In the genomic region with DNA sequence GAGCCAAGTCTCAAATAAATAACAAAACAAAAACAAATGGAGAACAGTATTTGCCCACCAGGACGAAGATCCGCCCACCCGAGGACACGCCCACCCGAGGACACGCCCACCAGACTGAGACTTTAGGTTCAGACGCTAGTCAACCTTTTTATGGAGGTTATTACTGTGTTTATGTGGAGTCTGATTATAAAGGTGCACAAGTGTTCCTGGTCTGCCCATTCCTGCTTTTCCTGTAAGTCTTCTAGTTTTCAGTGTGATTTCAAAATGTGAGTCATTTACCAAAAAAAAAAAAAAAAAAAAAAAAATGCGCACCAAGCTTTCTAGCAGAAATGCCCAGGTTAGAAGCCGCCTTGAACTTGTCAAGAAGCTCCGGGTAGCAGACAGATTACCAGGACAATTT, we compare ENCODE assay signal across 11 mouse cellular contexts. TPM values are rescaled to one million over a fixed set of nuclear protein-coding genes. Genes with fewer than 3 reads are reported as not detected.
DNase-seq lines count a peak whose midpoint lies in the region; ATAC-seq and TF ChIP-seq lines count a peak whose summit lies in the region.
"Had no signal": no experiment of that assay in that cellular context is flagged by ENCODE, and none has a peak within 500 bp of the region (broad histone marks: within the 10 kb centered on the region; RNA-seq: fewer than 3 reads in every experiment).

No protein-coding gene starts in this region.

- no peak for TF ChIP-seq CTCF in heart, adult 2 months (IDR thresholded peaks at IDR 0.05)

- H3K4me2 ChIP-seq in liver, embryonic 11.5 days = no peak overlapping the region
- H3K4me2 ChIP-seq in myocyte (ENCODE audit: low read depth) = peak overlapping the region; percentile 69

- no peaks in the 10 kb centered on the region for H3K9me3 ChIP-seq in liver, embryonic 11.5 days (ENCODE audit: control insufficient read depth, low read length)

- intact Hi-C loops in heart, adult 2 months (cut with DNase I) = no loop called here
- intact Hi-C loops in heart, postnatal 25 days (cut with DNase I) = no loop called here

- TF ChIP-seq POLR2A in heart, adult 2 months (IDR thresholded peaks at IDR 0.05; ENCODE audit: insufficient read depth, low read depth, low read length) = no peak
- TF ChIP-seq POLR2A in myocyte (IDR thresholded peaks at IDR 0.05; ENCODE audit: insufficient read length, low read depth) = no peak

- ATAC-seq in liver, embryonic 11.5 days (replicated peaks; ENCODE audit: low FRiP score) = no peak

- no peaks in the 10 kb centered on the region; the same call in 1 of the 2 replicates for H3K79me2 ChIP-seq in heart, adult 2 months (replicated peaks; ENCODE audit: control insufficient read depth, insufficient read depth, low read length)
- no peaks in the 10 kb centered on the region for H3K79me2 ChIP-seq in myocyte (ENCODE audit: control insufficient read depth, insufficient read depth)

- no peak for DNase-seq in heart, adult 2 months
- no peak for DNase-seq in heart, postnatal 25 days (ENCODE audit: low spot score)
- peak; percentile 63 for DNase-seq in liver
- DNase-seq in liver, embryonic 11.5 days (ENCODE audit: low spot score) = no peak
- no peak for DNase-seq in gastrocnemius, adult 18-20 months (ENCODE audit: low spot score)
- DNase-seq in left cerebral cortex, adult 11 months (ENCODE audit: low spot score) = no peak
- DNase-seq: cerebellum, adult 11-12 months; kidney, postnatal 14 days; left cerebral cortex, postnatal 4 days had no signal

- no peaks in the 10 kb centered on the region for H3K27me3 ChIP-seq in heart, adult 2 months (ENCODE audit: control insufficient read depth, insufficient read depth, low read length)
- no peaks in the 10 kb centered on the region; the same call in 1 of the 2 replicates for H3K27me3 ChIP-seq in liver, embryonic 11.5 days (replicated peaks; ENCODE audit: control insufficient read depth, insufficient read depth, low read length)
- no peaks in the 10 kb centered on the region for H3K27me3 ChIP-seq in myocyte (ENCODE audit: control insufficient read depth, insufficient read depth, insufficient read length)

- H3ac ChIP-seq in myocyte (ENCODE audit: control insufficient read depth, insufficient read length) = no peak overlapping the region

- 38% methylated on average over 10 of the region's 10 CpGs for WGBS in heart, adult 2 months
- WGBS in liver, embryonic 11.5 days = 21% methylated on average over 10 of the region's 10 CpGs

- H3K36me3 ChIP-seq in heart, adult 2 months (ENCODE audit: control insufficient read depth, insufficient read depth, low read length) = no peaks in the 10 kb centered on the region; the same call in 1 of the 2 replicates
- H3K36me3 ChIP-seq in liver, embryonic 11.5 days (ENCODE audit: control insufficient read depth, insufficient read depth, low read length) = no peaks in the 10 kb centered on the region
- H3K36me3 ChIP-seq in myocyte (ENCODE audit: control insufficient read depth, insufficient read depth) = no peaks in the 10 kb centered on the region

- H3K27ac ChIP-seq in heart, adult 2 months = peak overlapping the region; percentile 54; the same call in 1 of the 2 replicates
- H3K27ac ChIP-seq in liver, embryonic 11.5 days (ENCODE audit: low read depth, low read length) = no peak overlapping the region
- H3K27ac ChIP-seq in brown adipose tissue, adult 24 weeks (replicated peaks; ENCODE audit: low read depth, low read length) = peak overlapping the region; percentile 63; the same call in 1 of the 2 replicates

- H3K9ac ChIP-seq in heart, adult 2 months (ENCODE audit: low read depth, low read length) = no peak overlapping the region
- H3K9ac ChIP-seq in liver, embryonic 11.5 days (ENCODE audit: low read depth, low read length) = no peak overlapping the region

- TF ChIP-seq EP300 in heart, adult 2 months (IDR thresholded peaks at IDR 0.05; ENCODE audit: insufficient read depth, low read depth, low read length) = no peak

- H3K4me3 ChIP-seq in heart, adult 2 months = no peak overlapping the region
- no peak overlapping the region for H3K4me3 ChIP-seq in liver, embryonic 11.5 days (ENCODE audit: low read depth, low read length)
- H3K4me3 ChIP-seq in brown adipose tissue, adult 24 weeks (ENCODE audit: insufficient read depth, low read depth, low read length) = no peak overlapping the region
- no peak overlapping the region for H3K4me3 ChIP-seq in myocyte

- H3K4me1 ChIP-seq in heart, adult 2 months (ENCODE audit: control insufficient read depth, insufficient read depth, low read length) = peaks cover 12% of the 10 kb centered on the region
- peaks cover 13% of the 10 kb centered on the region for H3K4me1 ChIP-seq in liver, embryonic 11.5 days (replicated peaks; ENCODE audit: control insufficient read depth, insufficient read depth, low read length)
- peaks cover 16% of the 10 kb centered on the region for H3K4me1 ChIP-seq in brown adipose tissue, adult 24 weeks (ENCODE audit: control insufficient read depth, insufficient read depth, insufficient read length, low read length)

TF ChIP-seq in myocyte, 11 proteins besides CTCF, POLR2A, EP300 and RAD21:
- TF ChIP-seq USF1 (IDR thresholded peaks at IDR 0.05; ENCODE audit: low read depth) = no peak
- no peak for TF ChIP-seq SRF (IDR thresholded peaks at IDR 0.05; ENCODE audit: control insufficient read depth, insufficient read length, low read depth)
- no peak for TF ChIP-seq MAX (IDR thresholded peaks at IDR 0.05; ENCODE audit: low read depth)
- no peak for TF ChIP-seq TCF3 (IDR thresholded peaks at IDR 0.05; ENCODE audit: insufficient read length, low read depth)
- TF ChIP-seq MYOG (IDR thresholded peaks at IDR 0.05; ENCODE audit: control insufficient read depth in 1 of 3, insufficient read depth in 1 of 3, insufficient read length in 2 of 3, low read depth in 2 of 3) = no peak
- no peak for TF ChIP-seq REST (IDR thresholded peaks at IDR 0.05; ENCODE audit: insufficient read depth, insufficient read length)
- TF ChIP-seq POLR2AphosphoS2 (IDR thresholded peaks at IDR 0.05; ENCODE audit: insufficient read length, low read depth) = no peak
- no peak for TF ChIP-seq CEBPB (IDR thresholded peaks at IDR 0.05; ENCODE audit: insufficient read depth, poor library complexity, severe bottlenecking)
- no peak for TF ChIP-seq E2F4 (IDR thresholded peaks at IDR 0.05; ENCODE audit: insufficient read depth)
- TF ChIP-seq MYOD1 (IDR thresholded peaks at IDR 0.05; ENCODE audit: control insufficient read depth in 1 of 3, insufficient read length in 2 of 3, low read depth in 2 of 3) = no peak
- no peak for TF ChIP-seq TCF12 (IDR thresholded peaks at IDR 0.05; ENCODE audit: insufficient read depth, poor library complexity, severe bottlenecking)

RNA-seq across cellular contexts. Expression of a gene that starts 9.5 kb away (rescaled TPM):
- 10 to 100 TPM; 11.6 to 12.9 TPM for total RNA-seq in heart, adult 2 months (2021)
- polyA plus RNA-seq in heart, adult 2 months (2012; rRNA removed) = 19.5 and 21.1 TPM in 2 replicates
- total RNA-seq in heart, postnatal 25 days (2021) = 10 to 100 TPM; 13.7 to 15.5 TPM
- polyA plus RNA-seq in liver, embryonic 11.5 days (2014; fragmentation: Nextera tagmentation; extraction: Ambion mirVana) = 14.1 and 15.6 TPM in 2 replicates
- 25.6 and 29.4 TPM in 2 replicates for polyA plus RNA-seq in brown adipose tissue, adult 24 weeks (2012; ENCODE audit: insufficient read depth, insufficient read length, missing spikeins)
- polyA plus RNA-seq in myocyte (2012; fragmentation: generic; extraction: Trizol) = 2.0 TPM
- 1 to 10 TPM; 2.4 to 4.6 TPM for total RNA-seq in gastrocnemius, adult 18-20 months (2021)

RNA-seq across cellular contexts. Expression of a gene that starts 12.1 kb away (rescaled TPM):
- total RNA-seq in heart, adult 2 months (2021) = 100 to 1,000 TPM; 157 to 180 TPM
- 486 and 542 TPM in 2 replicates for polyA plus RNA-seq in heart, adult 2 months (2012; rRNA removed)
- total RNA-seq in heart, postnatal 25 days (2021) = 100 to 1,000 TPM; 145 to 156 TPM
- polyA plus RNA-seq in liver, embryonic 11.5 days (2014; fragmentation: Nextera tagmentation; extraction: Ambion mirVana) = 256 and 274 TPM in 2 replicates
- 128 and 130 TPM in 2 replicates for polyA plus RNA-seq in brown adipose tissue, adult 24 weeks (2012; ENCODE audit: insufficient read depth, insufficient read length, missing spikeins)
- 154 TPM for polyA plus RNA-seq in myocyte (2012; fragmentation: generic; extraction: Trizol)
- total RNA-seq in gastrocnemius, adult 18-20 months (2021) = 10 to 100 TPM; 71.6 to 73.4 TPM

RNA-seq across cellular contexts. Expression of a gene that starts 27.5 kb away (rescaled TPM):
- total RNA-seq in heart, adult 2 months (2021) = 10 to 100 TPM in 1 of 2 experiments, 1 to 10 TPM in 1; 8.0 to 11.5 TPM
- 13.7 and 15.7 TPM in 2 replicates for polyA plus RNA-seq in heart, adult 2 months (2012; rRNA removed)
- 10 to 100 TPM; 10.5 to 10.9 TPM for total RNA-seq in heart, postnatal 25 days (2021)
- 0.92 and 1.2 TPM in 2 replicates for polyA plus RNA-seq in liver, embryonic 11.5 days (2014; fragmentation: Nextera tagmentation; extraction: Ambion mirVana)
- polyA plus RNA-seq in brown adipose tissue, adult 24 weeks (2012; ENCODE audit: insufficient read depth, insufficient read length, missing spikeins) = 9.6 and 16.4 TPM in 2 replicates
- polyA plus RNA-seq in myocyte (2012; fragmentation: generic; extraction: Trizol) = 7.7 TPM
- 10 to 100 TPM; 13.8 to 17.7 TPM for total RNA-seq in gastrocnemius, adult 18-20 months (2021)

RNA-seq across cellular contexts. Expression of a gene that starts 42.1 kb away (rescaled TPM):
- 1 to 10 TPM; 1.6 to 2.0 TPM for total RNA-seq in heart, adult 2 months (2021)
- polyA plus RNA-seq in heart, adult 2 months (2012; rRNA removed) = 1.3 and 3.0 TPM in 2 replicates
- total RNA-seq in heart, postnatal 25 days (2021) = 1 to 10 TPM; 1.2 to 1.7 TPM
- polyA plus RNA-seq in liver, embryonic 11.5 days (2014; fragmentation: Nextera tagmentation; extraction: Ambion mirVana) = 56.6 and 62.1 TPM in 2 replicates
- 0.79 and 1.4 TPM in 2 replicates for polyA plus RNA-seq in brown adipose tissue, adult 24 weeks (2012; ENCODE audit: insufficient read depth, insufficient read length, missing spikeins)
- polyA plus RNA-seq in myocyte (2012; fragmentation: generic; extraction: Trizol) = not detected
- under 1 TPM; 0.37 to 0.50 TPM for total RNA-seq in gastrocnemius, adult 18-20 months (2021)
